Mouse (Mus musculus) hindbrain, embryonic 13.5 days (tissue): ENCODE results near the gene Rnf207. TPM values are rescaled to one million over a fixed set of nuclear protein-coding genes. Genes with fewer than 3 reads are reported as not detected.

Experiments
- ATAC-seq: fragments of 200-750 bp; cut with Nextera tagmentation; 2 replicates; pipeline ENCODE4 v1.8.0; 2017; ENCODE audit warnings: moderate TSS enrichment; ENCODE audit not compliant: low FRiP score
- H3K27ac ChIP-seq: fragments of 300-500 bp; sonication (generic); 2 replicates; pipeline ENCODE4 v1.5.1; 2015; ENCODE audit warnings: inconsistent platforms, mild to moderate bottlenecking, moderate library complexity
- H3K27me3 ChIP-seq: fragments of 300-500 bp; sonication (generic); 2 replicates; pipeline ENCODE4 v1.6.1; 2015; ENCODE audit warnings: mild to moderate bottlenecking, inconsistent platforms
- H3K36me3 ChIP-seq: fragments of 300-500 bp; sonication (generic); 2 replicates; pipeline ENCODE4 v1.6.1; 2015; ENCODE audit warnings: mild to moderate bottlenecking, inconsistent platforms
- H3K4me1 ChIP-seq: fragments of 300-500 bp; sonication (generic); replicated peaks from 2 replicates; pipeline ENCODE4 v1.6.1; 2015; ENCODE audit warnings: inconsistent platforms
- H3K4me2 ChIP-seq: fragments of 300-500 bp; sonication (generic); 2 replicates; pipeline ENCODE4 v1.6.1; 2015; ENCODE audit warnings: inconsistent platforms, mild to moderate bottlenecking, moderate library complexity
- H3K4me3 ChIP-seq: fragments of 300-500 bp; sonication (generic); 2 replicates; pipeline ENCODE4 v1.5.1; 2015; ENCODE audit warnings: mild to moderate bottlenecking, inconsistent platforms
- H3K9ac ChIP-seq: fragments of 300-500 bp; sonication (generic); 2 replicates; pipeline ENCODE4 v1.6.1; 2015; ENCODE audit warnings: mild to moderate bottlenecking, inconsistent platforms
- H3K9me3 ChIP-seq: fragments of 300-500 bp; sonication (generic); 2 replicates; pipeline ENCODE4 v1.6.1; 2016; ENCODE audit warnings: inconsistent platforms
- WGBS: fragments of 180-500 bp; shearing (Covaris S2); methylation state at CpG from one replicate; pipeline ENCODE4 v1.1.7; 2015; 5-methylcytosine and 5-hydroxymethylcytosine counted together
- polyA plus RNA-seq: library from polyadenylated mRNA; unstranded; fragments of >200 nt; fragmentation: Nextera tagmentation; extraction: Ambion mirVana; gene quantifications from 2 replicates; pipeline ENCODE4 v1.2.1, GENCODE M21; 2015

Rnf207 gene
- polyA plus RNA-seq, 1 experiment from 2014 or later = 5.2 TPM

DNA sequence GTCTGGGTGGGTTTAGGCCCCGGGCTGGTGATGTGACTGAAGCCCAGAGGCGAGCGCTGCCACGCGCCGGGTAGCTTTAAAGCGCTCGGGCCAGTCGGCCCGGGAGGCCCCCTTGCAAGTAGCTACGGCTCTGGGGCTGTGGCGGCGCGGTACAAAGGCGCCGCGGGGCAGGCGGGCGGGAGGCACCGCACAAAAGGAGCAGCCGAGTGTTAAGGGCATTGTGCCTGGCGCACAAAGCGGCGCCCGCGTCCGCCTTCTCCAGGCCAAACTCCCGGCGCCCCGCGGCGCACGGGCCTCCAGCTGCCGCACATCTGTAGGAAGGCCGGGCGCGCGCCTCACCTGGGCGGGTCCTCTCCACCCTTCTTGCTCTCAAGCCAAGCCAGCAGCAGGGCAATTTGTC is 28.4 kb downstream of the Rnf207 start:
- H3K4me2 ChIP-seq = peak overlapping the region; percentile 57
- ATAC-seq = 0 out of 2 replicates have a peak, but pooled peaks have one; percentile 12
- WGBS = under 1% methylated on average over 38 of the region's 39 CpGs
- no peak overlapping the region for H3K27ac ChIP-seq
- H3K4me1 ChIP-seq = peaks cover 78% of the 10 kb centered on the region
- peak overlapping the region; percentile 67 for H3K9ac ChIP-seq
- peaks cover 97% of the 10 kb centered on the region for H3K27me3 ChIP-seq
- H3K4me3 ChIP-seq = peak overlapping the region; percentile 32
- no peaks in the 10 kb centered on the region for H3K9me3 ChIP-seq
- no peaks in the 10 kb centered on the region for H3K36me3 ChIP-seq

DNA sequence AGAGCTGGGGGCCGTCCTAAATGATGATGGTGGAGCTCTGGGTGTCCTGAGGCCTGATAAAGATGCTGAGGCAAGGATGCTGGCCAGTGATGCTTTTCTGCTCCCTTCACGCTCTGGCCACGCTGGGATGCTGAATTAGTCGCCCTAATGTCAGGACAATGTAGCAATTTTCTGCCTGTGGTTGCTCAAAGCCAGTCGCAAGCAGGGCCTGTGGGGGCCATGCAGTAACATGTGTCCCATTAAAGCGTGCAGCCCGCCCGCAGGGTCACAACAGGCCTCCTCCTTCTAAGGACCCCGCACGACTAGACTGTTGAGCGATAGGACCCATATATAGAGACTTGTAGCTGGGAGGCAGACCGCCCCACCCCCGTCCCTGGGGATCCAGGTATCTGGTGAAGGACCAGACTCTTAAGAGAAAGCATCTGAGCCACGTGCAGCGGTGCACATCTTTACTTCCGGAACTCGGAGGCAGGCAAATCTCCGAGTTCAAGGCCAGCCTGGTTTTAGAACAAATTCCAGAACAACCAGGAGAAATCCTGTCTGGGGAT is 30.3 kb downstream of the Rnf207 start:
- Histone ChIP-seq H3K4me3 (no peak overlapping the region), H3K36me3 (no peaks in the 10 kb centered on the region), H3K9me3 (no peaks in the 10 kb centered on the region), H3K9ac (no peak overlapping the region), H3K4me2 (no peak overlapping the region), H3K4me1 (peaks cover 71% of the 10 kb centered on the region), H3K27ac (no peak overlapping the region), H3K27me3 (peaks cover 97% of the 10 kb centered on the region)
- WGBS = 28% methylated on average over 18 of the region's 18 CpGs
- ATAC-seq = no peak

DNA sequence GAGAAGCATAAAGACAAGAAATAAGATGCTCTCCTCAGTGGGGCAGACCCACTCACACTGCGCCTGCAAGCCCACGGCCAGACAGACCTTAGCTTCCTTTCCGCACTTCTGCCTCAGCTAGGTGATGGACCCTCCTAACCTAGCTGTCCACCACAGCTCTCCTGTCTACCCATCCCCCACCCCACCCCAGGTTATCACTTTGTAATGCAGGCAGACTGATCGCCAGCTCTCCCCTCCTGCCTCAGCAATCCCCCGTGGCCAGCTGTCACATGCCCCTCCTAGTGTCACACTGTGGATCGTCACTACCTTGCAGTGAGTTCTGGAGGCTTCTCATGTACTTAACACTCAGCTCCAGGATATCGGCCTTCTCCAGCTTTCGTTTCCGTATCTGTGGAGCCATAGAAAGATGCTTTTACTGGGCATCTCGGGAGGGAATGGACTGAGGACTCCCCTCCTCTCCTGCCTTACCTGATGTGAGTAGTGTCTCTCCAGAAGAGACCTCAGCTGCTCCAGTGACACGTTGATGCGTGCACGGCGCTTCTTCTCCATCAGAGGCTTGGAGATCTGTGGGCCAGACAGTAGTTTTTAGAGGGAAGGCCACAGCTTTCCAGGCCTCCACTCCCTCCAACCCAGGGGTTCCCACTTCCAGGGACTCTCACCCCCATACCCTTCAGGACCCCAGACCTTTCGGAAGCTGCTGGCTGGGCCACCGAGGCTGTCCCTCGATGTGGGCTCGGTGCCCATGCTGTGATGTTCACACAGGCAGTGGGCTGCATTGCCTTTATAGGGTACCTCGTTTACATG is 31.3 kb downstream of the Rnf207 start:
- Histone ChIP-seq H3K4me3 (no peak overlapping the region), H3K4me1 (peaks cover 71% of the 10 kb centered on the region), H3K9me3 (no peaks in the 10 kb centered on the region), H3K27ac (no peak overlapping the region), H3K9ac (0 out of 2 replicates have a peak overlapping the region, but pooled peaks have one; percentile 35), H3K27me3 (peaks cover 97% of the 10 kb centered on the region), H3K36me3 (no peaks in the 10 kb centered on the region), H3K4me2 (peak overlapping the region; percentile 62)
- no peak for ATAC-seq
- WGBS = 5% methylated on average over 19 of the region's 19 CpGs

DNA sequence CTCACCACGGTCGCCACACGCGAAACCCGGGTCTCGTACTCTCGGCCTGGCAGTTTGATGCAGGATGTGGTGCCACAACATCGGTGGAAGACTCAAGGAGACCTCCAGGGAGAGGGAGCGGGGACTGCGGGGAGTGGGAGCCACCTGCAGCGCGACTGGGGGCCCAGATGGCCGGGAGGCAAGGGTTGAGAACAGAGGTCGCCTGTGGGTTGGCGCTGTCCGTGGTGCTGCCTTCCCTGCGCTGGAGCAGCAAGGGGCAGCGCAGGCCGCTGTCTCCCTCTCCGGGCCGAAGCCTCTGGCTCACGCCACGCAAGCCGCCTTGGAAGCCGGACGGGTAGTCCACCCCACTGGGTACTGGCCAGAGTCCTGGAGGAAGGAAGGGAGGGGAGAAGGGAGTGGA is 31.9 kb downstream of the Rnf207 start:
- Histone ChIP-seq H3K9ac (peak overlapping the region; percentile 64; the same call in 1 of the 2 replicates), H3K4me2 (peak overlapping the region; percentile 62), H3K27me3 (peaks cover 97% of the 10 kb centered on the region), H3K4me1 (peaks cover 65% of the 10 kb centered on the region), H3K9me3 (no peaks in the 10 kb centered on the region), H3K4me3 (peak overlapping the region; percentile 38), H3K27ac (no peak overlapping the region), H3K36me3 (no peaks in the 10 kb centered on the region)
- 1% methylated on average over 26 of the region's 26 CpGs for WGBS
- no peak for ATAC-seq

DNA sequence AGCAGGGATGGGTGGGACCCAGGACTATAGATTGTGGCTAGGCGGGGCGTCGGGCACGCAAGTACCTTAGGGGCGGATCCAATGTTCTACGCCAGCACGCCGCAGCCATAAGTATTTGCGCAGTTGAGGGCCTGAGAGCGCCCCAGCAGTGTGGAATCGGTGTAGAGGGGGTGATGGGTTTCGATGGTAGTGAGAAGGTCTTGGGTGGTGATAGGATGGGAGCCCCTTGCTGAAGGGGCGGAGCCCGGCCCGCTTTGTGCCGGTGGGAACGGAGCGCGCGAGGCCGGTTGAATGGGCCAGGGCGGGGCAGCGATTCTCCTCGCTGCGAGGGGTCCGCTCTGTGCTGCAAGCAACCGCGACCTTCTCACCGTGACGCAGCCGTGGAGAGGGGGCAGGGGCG is 32.6 kb downstream of the Rnf207 start:
- under 1% methylated on average over 32 of the region's 32 CpGs for WGBS
- Histone ChIP-seq H3K36me3 (peaks cover 5% of the 10 kb centered on the region; the same call in 1 of the 2 replicates), H3K27ac (no peak overlapping the region), H3K27me3 (peaks cover 97% of the 10 kb centered on the region), H3K4me2 (peak overlapping the region; percentile 62), H3K4me3 (peak overlapping the region; percentile 38), H3K9ac (peak overlapping the region; percentile 64), H3K9me3 (no peaks in the 10 kb centered on the region), H3K4me1 (peaks cover 59% of the 10 kb centered on the region)
- no peak for ATAC-seq

DNA sequence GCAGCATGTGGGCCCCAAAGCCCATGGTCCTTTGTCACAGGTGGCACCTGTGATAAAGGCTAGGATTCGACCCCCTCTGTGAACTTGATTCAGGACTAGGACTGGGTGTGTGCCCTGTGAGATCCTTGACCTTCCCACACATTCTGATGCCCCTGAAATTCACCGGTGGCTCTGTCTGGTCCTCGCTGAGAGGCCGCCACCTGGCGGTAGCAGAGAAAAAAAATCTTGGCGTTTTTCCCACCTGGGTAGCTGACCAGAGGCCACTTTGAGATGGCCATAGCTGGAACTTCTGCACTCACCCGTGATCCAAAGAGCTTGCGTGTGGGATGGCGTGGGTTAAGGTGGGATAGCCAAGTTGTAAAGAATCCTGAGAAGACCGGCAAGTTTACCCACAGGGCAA is 33.3 kb downstream of the Rnf207 start:
- Histone ChIP-seq H3K4me3 (0 out of 2 replicates have a peak overlapping the region, but pooled peaks have one; percentile 38), H3K9ac (no peak overlapping the region), H3K9me3 (no peaks in the 10 kb centered on the region), H3K4me1 (peaks cover 52% of the 10 kb centered on the region), H3K27me3 (peaks cover 97% of the 10 kb centered on the region), H3K36me3 (peaks cover 9% of the 10 kb centered on the region), H3K27ac (no peak overlapping the region), H3K4me2 (peak overlapping the region; percentile 62; the same call in 1 of the 2 replicates)
- WGBS = 6% methylated on average over 10 of the region's 10 CpGs
- ATAC-seq = no peak

DNA sequence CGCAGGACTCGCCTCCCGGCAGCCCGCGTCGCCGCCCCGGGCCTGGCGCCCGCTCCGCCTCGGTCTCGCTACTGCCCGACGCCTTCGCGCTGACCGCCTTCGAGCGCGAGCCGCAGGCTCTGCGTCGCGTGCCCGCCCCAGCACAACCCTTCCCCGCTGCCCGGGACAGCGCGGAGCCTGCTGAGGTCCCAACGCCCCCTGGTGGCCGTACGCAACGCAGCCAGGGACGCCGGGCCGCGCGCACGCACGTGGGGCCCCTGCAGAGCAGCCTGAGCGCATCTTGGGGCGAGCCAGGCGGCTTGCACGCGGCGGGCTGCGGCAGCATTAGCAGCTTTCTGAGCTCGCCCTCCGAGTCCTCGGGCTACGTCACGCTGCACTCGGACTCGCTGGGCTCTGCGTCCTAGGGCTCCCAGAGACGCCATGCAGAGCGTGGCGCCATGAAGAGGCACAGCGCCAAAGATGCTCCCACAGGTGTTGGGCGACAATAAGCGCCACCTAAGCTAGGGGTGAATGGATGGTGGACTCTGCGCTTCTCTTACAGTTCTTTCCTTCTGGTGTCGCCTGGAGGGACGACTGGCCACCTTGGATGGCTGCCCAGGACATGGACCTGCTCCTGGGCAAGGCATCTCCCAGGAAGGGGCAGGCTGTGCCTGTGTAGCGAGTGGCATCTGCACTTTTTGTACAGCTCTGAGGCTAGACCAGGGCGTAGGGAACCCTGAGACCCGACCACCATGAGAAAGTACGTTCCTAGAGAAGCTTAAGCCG is 35.4 kb downstream of the Rnf207 start:
- H3K9ac ChIP-seq = peak overlapping the region; percentile 60
- H3K27ac ChIP-seq = no peak overlapping the region
- peak overlapping the region; percentile 37 for H3K4me3 ChIP-seq
- peak; percentile 73 for ATAC-seq
- peaks cover 39% of the 10 kb centered on the region for H3K4me1 ChIP-seq
- H3K9me3 ChIP-seq = no peaks in the 10 kb centered on the region
- H3K36me3 ChIP-seq = peaks cover 18% of the 10 kb centered on the region
- H3K4me2 ChIP-seq = peak overlapping the region; percentile 60
- 5% methylated on average over 68 of the region's 70 CpGs for WGBS
- H3K27me3 ChIP-seq = peaks cover 100% of the 10 kb centered on the region

DNA sequence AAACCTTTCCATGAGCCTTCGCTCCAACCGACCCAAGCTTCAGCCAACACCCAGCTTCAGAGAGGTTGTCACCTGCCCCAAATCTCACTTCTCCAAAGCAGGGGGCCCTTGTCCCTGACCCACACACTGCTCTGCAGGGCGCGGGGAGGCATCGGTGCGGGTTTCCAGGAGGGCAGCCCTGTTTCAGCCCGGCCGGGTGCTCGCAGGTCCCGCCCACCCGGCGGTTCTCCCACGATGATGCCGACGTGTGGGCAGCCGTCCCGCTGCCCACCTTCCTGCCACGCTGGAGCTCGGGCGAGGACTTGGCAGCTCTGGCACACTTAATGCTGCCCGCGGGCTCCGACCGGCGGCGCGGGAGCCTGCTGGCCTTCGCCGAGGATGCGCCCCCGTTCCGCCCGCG is 36.1 kb downstream of the Rnf207 start:
- Histone ChIP-seq H3K27ac (no peak overlapping the region), H3K9me3 (no peaks in the 10 kb centered on the region), H3K4me1 (peaks cover 33% of the 10 kb centered on the region), H3K36me3 (peaks cover 21% of the 10 kb centered on the region), H3K9ac (peak overlapping the region; percentile 60), H3K27me3 (peaks cover 99% of the 10 kb centered on the region), H3K4me2 (peak overlapping the region; percentile 60), H3K4me3 (peak overlapping the region; percentile 37)
- ATAC-seq = no peak
- WGBS = 22% methylated on average over 32 of the region's 34 CpGs

DNA sequence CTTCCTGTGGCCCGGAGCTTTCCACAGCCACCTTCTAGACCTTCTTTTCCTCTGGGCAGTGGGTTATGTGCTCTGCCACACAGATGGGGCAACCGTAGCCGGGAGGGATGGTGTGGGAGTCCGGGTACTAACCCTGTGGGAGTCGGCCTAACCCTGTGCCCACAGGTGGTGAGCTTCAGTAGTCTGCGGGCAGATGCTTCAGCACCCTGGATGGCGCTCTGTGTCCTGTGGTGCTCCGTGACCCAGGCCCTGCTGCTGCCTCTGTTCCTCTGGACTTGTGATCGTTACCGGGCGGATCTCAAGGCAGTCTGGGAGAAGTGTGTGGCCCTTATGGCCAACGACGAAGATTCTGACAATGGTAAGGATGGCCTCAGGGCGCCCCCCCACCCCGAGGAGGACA is 37.2 kb downstream of the Rnf207 start:
- peaks cover 21% of the 10 kb centered on the region for H3K36me3 ChIP-seq
- WGBS = 61% methylated on average over 15 of the region's 15 CpGs
- H3K9me3 ChIP-seq = no peaks in the 10 kb centered on the region
- no peak overlapping the region for H3K9ac ChIP-seq
- H3K4me3 ChIP-seq = no peak overlapping the region
- H3K4me2 ChIP-seq = no peak overlapping the region
- H3K4me1 ChIP-seq = peaks cover 22% of the 10 kb centered on the region
- H3K27ac ChIP-seq = no peak overlapping the region
- H3K27me3 ChIP-seq = peaks cover 98% of the 10 kb centered on the region
- ATAC-seq = no peak

DNA sequence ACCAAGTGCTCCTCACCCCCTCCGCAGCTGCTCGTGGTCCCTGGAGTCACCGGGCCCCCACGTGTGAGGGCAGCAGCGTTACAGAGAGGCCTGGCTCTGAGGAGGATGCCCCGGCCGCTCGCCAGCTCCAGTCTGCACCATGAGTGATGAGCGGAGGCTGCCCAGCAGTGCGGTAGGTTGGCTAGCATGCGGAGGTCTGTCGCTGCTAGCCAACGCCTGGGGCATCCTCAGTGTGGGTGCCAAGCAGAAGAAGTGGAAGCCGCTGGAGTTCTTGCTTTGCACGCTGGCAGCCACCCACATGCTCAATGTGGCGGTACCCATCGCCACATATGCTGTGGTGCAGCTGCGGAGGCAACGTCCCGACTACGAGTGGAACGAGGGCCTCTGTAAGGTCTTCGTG is 39.8 kb downstream of the Rnf207 start:
- Histone ChIP-seq H3K27me3 (peaks cover 98% of the 10 kb centered on the region), H3K9me3 (no peaks in the 10 kb centered on the region), H3K4me2 (no peak overlapping the region), H3K9ac (no peak overlapping the region), H3K27ac (no peak overlapping the region), H3K4me1 (peaks cover 26% of the 10 kb centered on the region), H3K4me3 (no peak overlapping the region), H3K36me3 (peaks cover 21% of the 10 kb centered on the region)
- 85% methylated on average over 23 of the region's 23 CpGs for WGBS
- ATAC-seq = no peak

DNA sequence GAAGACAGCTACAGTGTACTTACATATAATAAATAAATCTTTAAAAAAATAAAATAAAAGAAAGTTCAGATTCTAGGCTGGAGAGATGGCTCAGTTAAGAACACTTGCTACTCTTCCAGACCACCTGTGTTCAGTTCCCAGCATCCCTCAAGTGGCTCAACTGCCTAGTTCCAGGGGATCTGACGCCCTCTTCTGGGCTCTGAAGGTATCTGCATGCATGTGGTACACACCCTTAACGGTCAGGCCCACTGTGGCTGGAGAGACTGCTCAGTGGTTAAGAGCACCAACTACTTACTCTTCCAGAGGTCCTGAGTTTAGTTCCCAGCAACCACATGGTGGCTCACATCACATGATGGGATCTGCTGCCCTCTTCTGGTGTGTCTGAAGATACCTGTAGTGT is 40.9 kb downstream of the Rnf207 start:
- ATAC-seq = no peak
- no peak overlapping the region for H3K4me3 ChIP-seq
- WGBS = 74% methylated on average over 2 of the region's 2 CpGs
- no peak overlapping the region for H3K9ac ChIP-seq
- peaks cover 29% of the 10 kb centered on the region for H3K4me1 ChIP-seq
- peaks cover 21% of the 10 kb centered on the region for H3K36me3 ChIP-seq
- no peak overlapping the region for H3K27ac ChIP-seq
- no peak overlapping the region for H3K4me2 ChIP-seq
- no peaks in the 10 kb centered on the region for H3K9me3 ChIP-seq
- H3K27me3 ChIP-seq = peaks cover 93% of the 10 kb centered on the region
